In the genomic region with DNA sequence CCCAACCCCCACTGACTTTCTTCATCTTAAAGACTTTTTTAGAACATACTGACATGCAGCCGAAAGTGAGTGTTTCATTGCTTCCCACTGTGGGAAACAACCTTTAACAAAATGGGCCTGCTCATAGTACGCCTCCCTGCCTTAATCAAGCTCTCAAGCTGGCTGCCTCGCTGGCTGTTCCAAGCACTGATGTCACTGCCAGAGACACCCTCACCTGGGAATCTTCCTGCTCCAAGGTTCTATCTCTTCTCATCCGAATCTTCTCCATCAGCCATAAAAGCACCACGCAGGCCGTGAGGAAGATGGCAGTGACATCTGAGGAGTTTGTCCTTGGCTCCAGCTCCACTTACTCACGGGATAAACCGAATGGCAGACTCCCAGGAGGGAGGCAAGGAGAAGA, we compare ENCODE assay signal across 23 mouse cellular contexts.
A peak's percentile ranks its signal among the peaks of the same experiment; 100 is the strongest.
DNase-seq lines count a peak whose midpoint lies in the region; TF ChIP-seq lines count a peak whose summit lies in the region.
"Had no signal": no experiment of that assay in that cellular context is flagged by ENCODE, and none has a peak within 500 bp of the region (broad histone marks: within the 10 kb centered on the region; RNA-seq: fewer than 3 reads in every experiment).

No protein-coding gene starts in this region.

- no peak for TF ChIP-seq POLR2A in olfactory bulb, adult 2 months (IDR thresholded peaks at IDR 0.05; ENCODE audit: insufficient read depth, low read depth, low read length)
- TF ChIP-seq POLR2A in thymus, adult 2 months (IDR thresholded peaks at IDR 0.05; ENCODE audit: control insufficient read depth, extremely low read depth, insufficient read depth, low read length, poor library complexity), result no peak

- no peak overlapping the region for H3K4me3 ChIP-seq in olfactory bulb, adult 2 months (ENCODE audit: insufficient read depth, low read depth, low read length)
- H3K4me3 ChIP-seq in thymus, adult 2 months (ENCODE audit: control insufficient read depth, insufficient read depth, low read length), result no peak overlapping the region
- H3K4me3 ChIP-seq: erythroblast, embryonic 14.5 days; heart, embryonic 13.5 days; limb, embryonic 12.5 days; liver, embryonic 15.5 days; midbrain, embryonic 15.5 days; stomach, embryonic 15.5 days had no signal

- H3K4me1 ChIP-seq in olfactory bulb, adult 2 months (ENCODE audit: control insufficient read depth, insufficient read depth, low read length), result peaks cover 53% of the 10 kb centered on the region
- no peaks in the 10 kb centered on the region for H3K4me1 ChIP-seq in thymus, adult 2 months (replicated peaks; ENCODE audit: control insufficient read depth, insufficient read depth, low read length)
- H3K4me1 ChIP-seq: liver, embryonic 15.5 days had no signal

- intact Hi-C loops in left cerebral cortex, postnatal 14 days (cut with DNase I), result loop anchor here (5.0 kb wide), 1 partner anchor 76 kb away; no protein-coding TSS in a partner anchor

- no peaks in the 10 kb centered on the region for H3K27me3 ChIP-seq in thymus, adult 2 months (ENCODE audit: control insufficient read depth, insufficient read depth, low read length)
- H3K27me3 ChIP-seq: heart, embryonic 13.5 days; limb, embryonic 12.5 days; liver, embryonic 15.5 days; midbrain, embryonic 15.5 days; stomach, embryonic 15.5 days had no signal

- no peak for TF ChIP-seq CTCF in olfactory bulb, adult 2 months (IDR thresholded peaks at IDR 0.05; ENCODE audit: insufficient read depth, low read depth, low read length)
- no peak for TF ChIP-seq CTCF in thymus, adult 2 months (IDR thresholded peaks at IDR 0.05; ENCODE audit: borderline replicate concordance, control insufficient read depth, extremely low read depth, insufficient read depth, low read length, poor library complexity)

- peak; percentile 75 for DNase-seq in cerebellum, adult 9-10 months
- DNase-seq in cerebellum, postnatal 4 days (ENCODE audit: low spot score in 2 of 2), result no peak
- DNase-seq in left cerebral cortex, postnatal 14 days (ENCODE audit: low spot score in 2 of 2), result peak; percentile 45 to 50
- DNase-seq in left cerebral cortex, adult 8-10 months (ENCODE audit: low spot score in 2 of 2), result no peak
- DNase-seq in cerebellum, postnatal 14 days, result peak; percentile 52 to 59
- DNase-seq in thymus, adult 2 months, result no peak
- DNase-seq: B cell, adult 2 months; gastrocnemius, postnatal 10 days; heart, postnatal 10 days; kidney, adult 9 months; kidney, postnatal 10 days; lung, embryonic 14.5 days; lung, postnatal 14 days; right cerebral cortex, adult 18-20 months; thymus, postnatal 14 days had no signal

- no peaks in the 10 kb centered on the region for H3K36me3 ChIP-seq in thymus, adult 2 months (ENCODE audit: control insufficient read depth, insufficient read depth, low read length)
- H3K36me3 ChIP-seq: heart, embryonic 13.5 days; limb, embryonic 12.5 days; liver, embryonic 15.5 days; midbrain, embryonic 15.5 days; stomach, embryonic 15.5 days had no signal

- WGBS in olfactory bulb, adult 2 months, result 60% methylated on average over 8 of the region's 8 CpGs
- WGBS in thymus, adult 2 months, result 95% methylated on average over 8 of the region's 8 CpGs

- peak overlapping the region; percentile 74 for H3K27ac ChIP-seq in olfactory bulb, adult 2 months (ENCODE audit: insufficient read depth, low read depth, low read length)
- no peak overlapping the region for H3K27ac ChIP-seq in thymus, adult 2 months (ENCODE audit: control insufficient read depth, insufficient read depth, low read length)
- H3K27ac ChIP-seq: heart, embryonic 13.5 days; hindbrain, embryonic 14.5 days; limb, embryonic 12.5 days; liver, embryonic 15.5 days; midbrain, embryonic 15.5 days; stomach, embryonic 15.5 days had no signal

Comparison
In these comparisons a context has a peak if more than half of its experiments do, and no peak if none do; other contexts are left out.
1. DNase-seq: peak in cerebellum, adult 9-10 months (single experiment), left cerebral cortex, postnatal 14 days (2 of 2) and cerebellum, postnatal 14 days (2 of 2); none in cerebellum, postnatal 4 days (0 of 2), left cerebral cortex, adult 8-10 months (0 of 2) and thymus, adult 2 months (single experiment).